Mouse (Mus musculus) hindbrain, embryonic 11.5 days (tissue): ENCODE measurements around the gene Mrps15. TPM values are rescaled to one million over a fixed set of nuclear protein-coding genes. Genes with fewer than 3 reads are reported as not detected.
A peak's percentile ranks its signal among the peaks of the same experiment; 100 is the strongest.

Experiments
- ATAC-seq: fragments of 200-750 bp; cut with Nextera tagmentation; 2 replicates; pipeline ENCODE4 v1.8.0; 2017; ENCODE audit warnings: mild to moderate bottlenecking, moderate TSS enrichment, moderate library complexity; ENCODE audit not compliant: low FRiP score
- DNase-seq: peaks from one replicate; pipeline ENCODE4 v3.0.0-alpha.2; 2015; ENCODE audit warnings: low spot score
- H3K27ac ChIP-seq: fragments of 300-500 bp; sonication (generic); 2 replicates; pipeline ENCODE4 v1.5.1; 2014; ENCODE audit warnings: mild to moderate bottlenecking, low read depth, low read length
- H3K27me3 ChIP-seq: fragments of 300-500 bp; sonication (generic); 2 replicates; pipeline ENCODE4 v1.6.1; 2014; ENCODE audit warnings: mild to moderate bottlenecking, low read length, moderate library complexity, mixed read lengths; ENCODE audit not compliant: control insufficient read depth, insufficient read depth
- H3K36me3 ChIP-seq: fragments of 300-500 bp; sonication (generic); 2 replicates; pipeline ENCODE4 v1.6.1; 2014; ENCODE audit warnings: mild to moderate bottlenecking, low read length, moderate library complexity, mixed read lengths; ENCODE audit not compliant: control insufficient read depth, insufficient read depth
- H3K4me1 ChIP-seq: fragments of 300-500 bp; sonication (generic); replicated peaks from 2 replicates; pipeline ENCODE4 v1.6.1; 2014; ENCODE audit warnings: low read length, mixed read lengths; ENCODE audit not compliant: control insufficient read depth, insufficient read depth
- H3K4me2 ChIP-seq: fragments of 300-500 bp; sonication (generic); replicated peaks from 2 replicates; pipeline ENCODE4 v1.6.1; 2014; ENCODE audit warnings: mild to moderate bottlenecking, low read depth, low read length
- H3K4me3 ChIP-seq: fragments of 300-500 bp; sonication (generic); 2 replicates; pipeline ENCODE4 v1.5.1; 2014; ENCODE audit warnings: low read depth, low read length
- H3K9ac ChIP-seq: fragments of 300-500 bp; sonication (generic); 2 replicates; pipeline ENCODE4 v1.6.1; 2014; ENCODE audit warnings: low read depth, low read length
- H3K9me3 ChIP-seq: fragments of 300-500 bp; sonication (generic); 2 replicates; pipeline ENCODE4 v1.6.1; 2016; ENCODE audit warnings: low read length; ENCODE audit not compliant: control insufficient read depth
- WGBS: fragments of 180-500 bp; shearing (Covaris S2); extraction: QIAGEN DNeasy Blood & Tissue Kit; methylation state at CpG from one replicate; pipeline ENCODE4 v1.1.7; 2014; 5-methylcytosine and 5-hydroxymethylcytosine counted together
- polyA plus RNA-seq: library from polyadenylated mRNA; unstranded; fragments of >200 nt; fragmentation: Nextera tagmentation; extraction: Ambion mirVana; gene quantifications from 2 replicates; pipeline ENCODE4 v1.2.1, GENCODE M21; 2014

Mrps15 gene
- polyA plus RNA-seq, 1 experiment from 2014 or later, result 155 TPM

GRCm38 (mm10) chr4:126029042-126029441 lies 17.7 kb upstream of the Mrps15 start:
- DNase-seq, result no peak
- no peaks in the 10 kb centered on the region for H3K4me1 ChIP-seq
- H3K4me3 ChIP-seq, result no peak overlapping the region
- H3K27ac ChIP-seq, result no peak overlapping the region
- H3K27me3 ChIP-seq, result no peaks in the 10 kb centered on the region
- no peak for ATAC-seq
- no peaks in the 10 kb centered on the region for H3K36me3 ChIP-seq
- no peak overlapping the region for H3K9ac ChIP-seq
- H3K9me3 ChIP-seq, result no peaks in the 10 kb centered on the region
- H3K4me2 ChIP-seq, result no peak overlapping the region
- WGBS, result 75% methylated on average over 3 of the region's 3 CpGs

GRCm38 (mm10) chr4:126030705-126031104 lies 16.0 kb upstream of the Mrps15 start:
- Histone ChIP-seq H3K36me3 (no peaks in the 10 kb centered on the region), H3K27ac (no peak overlapping the region), H3K4me3 (no peak overlapping the region), H3K27me3 (no peaks in the 10 kb centered on the region), H3K9me3 (no peaks in the 10 kb centered on the region), H3K4me2 (no peak overlapping the region), H3K9ac (no peak overlapping the region), H3K4me1 (no peaks in the 10 kb centered on the region)
- 80% methylated on average over 5 of the region's 5 CpGs for WGBS
- ATAC-seq (no peak), DNase-seq (no peak)

- 80% methylated on average over 5 of the region's 5 CpGs for WGBS
- H3K4me1 ChIP-seq, result no peaks in the 10 kb centered on the region
- H3K4me3 ChIP-seq, result no peak overlapping the region
- no peak for ATAC-seq
- H3K4me2 ChIP-seq, result no peak overlapping the region
- H3K27me3 ChIP-seq, result no peaks in the 10 kb centered on the region
- no peaks in the 10 kb centered on the region for H3K36me3 ChIP-seq
- H3K9me3 ChIP-seq, result no peaks in the 10 kb centered on the region
- H3K27ac ChIP-seq, result no peak overlapping the region
- no peak overlapping the region for H3K9ac ChIP-seq
- DNase-seq, result no peak
These were observed 11.3 kb upstream of the Mrps15 start for GRCm38 (mm10) chr4:126035413-126035812.

- H3K4me1 ChIP-seq, result no peaks in the 10 kb centered on the region
- no peak overlapping the region for H3K4me3 ChIP-seq
- no peak overlapping the region for H3K4me2 ChIP-seq
- no peak for ATAC-seq
- no peak overlapping the region for H3K27ac ChIP-seq
- DNase-seq, result no peak
- 91% methylated on average over 7 of the region's 7 CpGs for WGBS
- no peak overlapping the region for H3K9ac ChIP-seq
- H3K9me3 ChIP-seq, result no peaks in the 10 kb centered on the region
- H3K27me3 ChIP-seq, result no peaks in the 10 kb centered on the region
- H3K36me3 ChIP-seq, result peaks cover 7% of the 10 kb centered on the region; the same call in 1 of the 2 replicates
These were observed 4.9 kb downstream of the Mrps15 start for GRCm38 (mm10) chr4:126051617-126052016.

GRCm38 (mm10) chr4:126057207-126058133 lies 10.7 kb downstream of the Mrps15 start:
- Histone ChIP-seq H3K4me1 (no peaks in the 10 kb centered on the region; the same call in 1 of the 2 replicates), H3K9me3 (no peaks in the 10 kb centered on the region), H3K4me2 (peak overlapping the region; percentile 75), H3K9ac (peak overlapping the region; percentile 50), H3K4me3 (peak overlapping the region; percentile 74), H3K27me3 (no peaks in the 10 kb centered on the region), H3K27ac (no peak overlapping the region), H3K36me3 (peaks cover 4% of the 10 kb centered on the region; the same call in 1 of the 2 replicates)
- ATAC-seq (peak; percentile 20; the same call in 1 of the 2 replicates), DNase-seq (no peak)
- WGBS, result 16% methylated on average over 19 of the region's 19 CpGs

GRCm38 (mm10) chr4:126058134-126058996 lies 11.6 kb downstream of the Mrps15 start, which contains the start of gene Oscp1:
Gene Oscp1, plus strand, starts transcription at chr4:126058565.
- DNase-seq, result peak; percentile 97
- peak within 1 kb of the TSS; percentile 73 for H3K9ac ChIP-seq
- H3K4me2 ChIP-seq, result peak within 1 kb of the TSS; percentile 75
- H3K27me3 ChIP-seq, result no peaks in the 10 kb centered on the region
- 0 out of 2 replicates have a peak within 1 kb of the TSS, but pooled peaks have one; percentile 10 for H3K27ac ChIP-seq
- H3K36me3 ChIP-seq, result 0 out of 2 replicates have a peak, but pooled peaks cover 3% of the 10 kb centered on the region
- no peaks in the 10 kb centered on the region for H3K9me3 ChIP-seq
- peak; percentile 97 for ATAC-seq
- under 1% methylated on average over 57 of the region's 57 CpGs for WGBS
- no peaks in the 10 kb centered on the region; the same call in 1 of the 2 replicates for H3K4me1 ChIP-seq
- H3K4me3 ChIP-seq, result peak within 1 kb of the TSS; percentile 74

- WGBS, result 39% methylated on average over 9 of the region's 9 CpGs
- no peaks in the 10 kb centered on the region for H3K9me3 ChIP-seq
- DNase-seq (no peak), ATAC-seq (no peak)
- H3K9ac ChIP-seq, result peak overlapping the region; percentile 73
- peak overlapping the region; percentile 75 for H3K4me2 ChIP-seq
- H3K4me3 ChIP-seq, result peak overlapping the region; percentile 74
- 0 out of 2 replicates have a peak, but pooled peaks cover 3% of the 10 kb centered on the region for H3K36me3 ChIP-seq
- H3K4me1 ChIP-seq, result no peaks in the 10 kb centered on the region; the same call in 1 of the 2 replicates
- H3K27ac ChIP-seq, result 0 out of 2 replicates have a peak overlapping the region, but pooled peaks have one; percentile 10
- no peaks in the 10 kb centered on the region for H3K27me3 ChIP-seq
These were observed 12.3 kb downstream of the Mrps15 start for GRCm38 (mm10) chr4:126058997-126059362.

- no peak overlapping the region for H3K4me2 ChIP-seq
- H3K27me3 ChIP-seq, result no peaks in the 10 kb centered on the region
- H3K9ac ChIP-seq, result no peak overlapping the region
- H3K27ac ChIP-seq, result no peak overlapping the region
- DNase-seq, result no peak
- 65% methylated on average over 1 of the region's 1 CpGs for WGBS
- H3K36me3 ChIP-seq, result no peaks in the 10 kb centered on the region
- H3K4me1 ChIP-seq, result no peaks in the 10 kb centered on the region; the same call in 1 of the 2 replicates
- ATAC-seq, result no peak
- H3K4me3 ChIP-seq, result no peak overlapping the region
- no peaks in the 10 kb centered on the region for H3K9me3 ChIP-seq
These were observed 16.1 kb downstream of the Mrps15 start for GRCm38 (mm10) chr4:126062856-126063255.
